Mouse (Mus musculus) kidney, embryonic 16.5 days (tissue): ENCODE results near the gene Rapgefl1. TPM values are rescaled to one million over a fixed set of nuclear protein-coding genes. Genes with fewer than 3 reads are reported as not detected.

Source experiments
- ATAC-seq: fragments of 200-750 bp; cut with Nextera tagmentation; 2 replicates; pipeline ENCODE4 v1.8.0; 2017; ENCODE audit warnings: moderate TSS enrichment; ENCODE audit not compliant: low FRiP score, low TSS enrichment
- H3K27ac ChIP-seq: fragments of 300-500 bp; sonication (generic); 2 replicates; pipeline ENCODE4 v1.5.1; 2014; ENCODE audit warnings: low read length
- H3K27me3 ChIP-seq: fragments of 300-500 bp; sonication (generic); 2 replicates; pipeline ENCODE4 v1.6.1; 2014; ENCODE audit warnings: low read length, control low read depth, mixed read lengths; ENCODE audit not compliant: insufficient read depth
- H3K36me3 ChIP-seq: fragments of 300-500 bp; sonication (generic); 2 replicates; pipeline ENCODE4 v1.6.1; 2014; ENCODE audit warnings: low read length, control low read depth, mixed read lengths; ENCODE audit not compliant: insufficient read depth
- H3K4me1 ChIP-seq: fragments of 300-500 bp; sonication (generic); 2 replicates; pipeline ENCODE4 v1.6.1; 2014; ENCODE audit warnings: low read length, control low read depth, mixed read lengths; ENCODE audit not compliant: insufficient read depth
- H3K4me2 ChIP-seq: fragments of 300-500 bp; sonication (generic); replicated peaks from 2 replicates; pipeline ENCODE4 v1.6.1; 2014; ENCODE audit warnings: low read depth, low read length
- H3K4me3 ChIP-seq: fragments of 300-500 bp; sonication (generic); 2 replicates; pipeline ENCODE4 v1.5.1; 2014; ENCODE audit warnings: mild to moderate bottlenecking, low read length
- H3K9ac ChIP-seq: fragments of 300-500 bp; sonication (generic); replicated peaks from 2 replicates; pipeline ENCODE4 v1.6.1; 2014; ENCODE audit warnings: low read length
- H3K9me3 ChIP-seq: fragments of 300-500 bp; sonication (generic); 2 replicates; pipeline ENCODE4 v1.6.1; 2016; ENCODE audit warnings: low read length, control low read depth
- WGBS: fragments of 180-500 bp; shearing (Covaris S2); extraction: QIAGEN DNeasy Blood & Tissue Kit; methylation state at CpG from one replicate; pipeline ENCODE4 v1.1.7; 2014; 5-methylcytosine and 5-hydroxymethylcytosine counted together
- polyA plus RNA-seq: library from polyadenylated mRNA; unstranded; fragments of >200 nt; fragmentation: Nextera tagmentation; extraction: Ambion mirVana; gene quantifications from 2 replicates; pipeline ENCODE4 v1.2.1, GENCODE M21; 2015

Gene Rapgefl1
- polyA plus RNA-seq, 1 experiment from 2014 or later, result 1.8 TPM

DNA sequence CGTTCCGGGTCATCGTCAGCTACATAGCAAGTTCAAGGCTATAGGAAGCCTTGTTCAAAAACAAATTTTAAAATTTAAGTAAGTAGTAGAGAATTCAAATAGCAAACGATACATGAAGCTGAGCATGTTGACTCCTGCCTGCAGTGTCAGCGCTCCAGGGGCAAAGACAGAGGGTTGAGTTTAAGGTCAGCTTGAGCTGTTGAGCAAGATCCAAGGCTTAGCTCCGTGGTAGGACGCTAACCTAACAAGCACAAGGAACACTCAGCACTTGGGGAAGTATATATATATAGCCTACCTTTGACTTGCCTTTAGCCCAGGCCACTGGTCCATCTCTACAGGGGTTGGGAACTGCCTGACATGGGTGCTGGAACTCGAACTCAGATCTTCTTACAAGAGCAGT, 33.3 kb downstream of the Rapgefl1 start:
- no peak overlapping the region for H3K27ac ChIP-seq
- no peaks in the 10 kb centered on the region for H3K27me3 ChIP-seq
- no peak overlapping the region for H3K4me2 ChIP-seq
- WGBS, result 96% methylated on average over 8 of the region's 8 CpGs
- no peak overlapping the region for H3K4me3 ChIP-seq
- H3K9me3 ChIP-seq, result no peaks in the 10 kb centered on the region
- 0 out of 2 replicates have a peak, but pooled peaks cover under 1% of the 10 kb centered on the region for H3K4me1 ChIP-seq
- peaks cover 42% of the 10 kb centered on the region for H3K36me3 ChIP-seq
- H3K9ac ChIP-seq, result no peak overlapping the region
- no peak for ATAC-seq

DNA sequence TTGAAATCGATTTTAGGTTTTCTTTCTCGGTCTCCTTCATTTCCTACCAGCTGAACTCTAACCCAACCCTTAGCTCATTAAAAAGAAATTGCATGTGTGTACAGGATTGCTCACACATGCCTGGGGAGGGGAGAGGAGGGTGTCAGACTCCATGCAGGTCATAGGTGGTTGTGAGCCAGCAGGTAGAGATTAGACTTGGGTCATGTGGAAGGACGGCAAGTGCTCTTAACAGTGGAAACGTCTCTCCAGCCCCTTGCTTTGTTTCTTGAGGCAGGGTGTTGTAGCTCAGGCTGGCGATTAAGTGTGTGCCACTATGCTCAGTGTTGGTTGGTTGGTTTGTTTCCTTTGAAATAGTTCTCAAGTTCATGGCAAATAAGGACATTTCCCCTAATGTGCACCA, 34.2 kb downstream of the Rapgefl1 start:
- H3K9me3 ChIP-seq, result no peaks in the 10 kb centered on the region
- 84% methylated on average over 5 of the region's 5 CpGs for WGBS
- no peaks in the 10 kb centered on the region for H3K27me3 ChIP-seq
- no peak overlapping the region for H3K9ac ChIP-seq
- ATAC-seq, result no peak
- peaks cover 42% of the 10 kb centered on the region for H3K36me3 ChIP-seq
- H3K4me3 ChIP-seq, result no peak overlapping the region
- no peaks in the 10 kb centered on the region for H3K4me1 ChIP-seq
- no peak overlapping the region for H3K4me2 ChIP-seq
- H3K27ac ChIP-seq, result no peak overlapping the region

DNA sequence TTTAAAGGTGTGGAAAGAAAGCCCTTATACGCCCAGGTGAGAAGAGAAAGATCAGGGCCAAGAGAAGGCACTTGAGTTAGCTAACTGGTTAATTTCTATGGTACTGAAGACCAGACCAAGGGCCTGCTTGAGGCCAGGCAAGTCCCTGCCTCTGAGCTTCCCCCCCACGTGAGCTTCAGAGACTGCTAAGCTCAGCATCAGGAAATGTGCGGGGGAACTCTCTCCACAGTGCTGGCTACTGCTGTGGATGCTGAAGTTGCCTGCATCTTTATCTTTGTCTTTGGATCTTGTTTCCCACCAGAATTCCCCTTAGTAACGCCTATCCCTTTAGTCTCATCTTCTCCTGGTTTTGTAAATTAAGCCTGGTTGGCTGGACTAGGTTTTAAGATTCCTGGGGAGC, 34.8 kb downstream of the Rapgefl1 start:
- H3K4me1 ChIP-seq, result peaks cover under 1% of the 10 kb centered on the region; the same call in 1 of the 2 replicates
- no peaks in the 10 kb centered on the region for H3K27me3 ChIP-seq
- no peak overlapping the region for H3K4me2 ChIP-seq
- no peak overlapping the region for H3K9ac ChIP-seq
- no peaks in the 10 kb centered on the region for H3K9me3 ChIP-seq
- no peak overlapping the region for H3K4me3 ChIP-seq
- 66% methylated on average over 4 of the region's 4 CpGs for WGBS
- no peak for ATAC-seq
- H3K36me3 ChIP-seq, result peaks cover 40% of the 10 kb centered on the region
- H3K27ac ChIP-seq, result no peak overlapping the region

DNA sequence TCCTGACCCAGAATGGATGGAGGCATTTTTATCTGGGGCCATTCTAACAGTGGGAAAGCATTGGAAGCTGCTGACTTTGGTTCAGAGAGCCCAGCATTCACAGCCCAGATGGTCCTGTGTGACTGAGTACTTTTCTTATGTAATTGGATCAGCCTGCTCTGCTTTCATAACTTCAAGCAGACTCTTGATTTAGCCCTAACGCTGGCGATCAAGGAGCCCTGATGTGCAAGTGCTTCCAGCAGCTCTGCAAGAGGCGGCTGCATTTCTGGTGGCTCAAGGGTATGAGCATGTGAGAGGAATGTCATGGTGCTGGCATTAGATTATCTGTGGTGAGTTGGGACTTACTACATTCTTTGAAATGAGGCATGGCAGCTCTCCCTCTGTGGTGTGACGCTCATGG, 35.5 kb downstream of the Rapgefl1 start:
- peaks cover 35% of the 10 kb centered on the region for H3K36me3 ChIP-seq
- H3K27me3 ChIP-seq, result no peaks in the 10 kb centered on the region
- H3K4me2 ChIP-seq, result no peak overlapping the region
- H3K4me1 ChIP-seq, result peaks cover 7% of the 10 kb centered on the region
- no peak overlapping the region for H3K27ac ChIP-seq
- WGBS, result 75% methylated on average over 4 of the region's 4 CpGs
- H3K9ac ChIP-seq, result no peak overlapping the region
- H3K9me3 ChIP-seq, result no peaks in the 10 kb centered on the region
- H3K4me3 ChIP-seq, result no peak overlapping the region
- ATAC-seq, result no peak

DNA sequence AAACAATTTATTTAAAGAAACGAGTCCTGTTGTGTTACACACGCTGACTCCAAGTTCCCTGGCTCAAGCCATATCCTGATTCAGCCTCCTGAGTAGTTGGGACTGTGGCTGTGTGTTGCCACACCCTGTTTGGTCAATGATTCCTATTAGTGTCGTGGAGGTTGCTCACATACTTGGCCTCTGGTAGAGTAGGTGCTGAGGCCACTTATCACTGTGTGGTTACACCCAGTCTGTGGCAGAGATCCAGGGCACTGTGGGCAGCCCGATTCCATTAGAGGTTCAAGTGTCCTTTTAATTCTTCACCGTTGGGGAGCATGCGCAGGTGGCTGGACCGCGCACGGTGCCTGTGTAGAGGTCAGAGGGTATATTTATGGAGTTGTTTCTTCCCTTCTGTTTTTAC, 37.3 kb downstream of the Rapgefl1 start:
- H3K9ac ChIP-seq, result no peak overlapping the region
- H3K36me3 ChIP-seq, result peaks cover 18% of the 10 kb centered on the region
- H3K4me2 ChIP-seq, result no peak overlapping the region
- ATAC-seq, result no peak
- H3K9me3 ChIP-seq, result no peaks in the 10 kb centered on the region
- no peaks in the 10 kb centered on the region for H3K27me3 ChIP-seq
- H3K4me1 ChIP-seq, result peaks cover 8% of the 10 kb centered on the region
- H3K27ac ChIP-seq, result no peak overlapping the region
- WGBS, result 93% methylated on average over 9 of the region's 9 CpGs
- H3K4me3 ChIP-seq, result no peak overlapping the region

DNA sequence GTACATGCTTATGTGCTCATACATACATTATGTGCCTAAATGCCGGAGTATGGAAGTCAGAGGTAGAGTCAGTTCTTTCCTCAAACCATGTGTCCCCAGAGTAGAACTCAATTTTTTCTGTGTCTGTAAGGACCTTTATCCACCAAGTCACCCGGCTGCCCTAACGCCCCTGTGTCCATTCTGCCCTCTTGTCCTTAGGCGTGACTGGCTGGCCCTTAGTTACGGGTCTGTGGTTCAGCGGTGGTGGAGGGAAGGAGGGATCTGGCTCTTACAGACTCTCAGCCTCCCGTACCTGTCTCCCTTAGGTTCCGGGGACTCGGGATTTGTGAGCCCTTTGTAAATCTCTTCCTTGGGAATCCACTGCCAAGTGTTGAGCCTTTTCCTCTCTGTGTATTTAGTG, 40.4 kb downstream of the Rapgefl1 start:
- no peak overlapping the region for H3K9ac ChIP-seq
- no peak for ATAC-seq
- H3K4me1 ChIP-seq, result peaks cover 8% of the 10 kb centered on the region
- peak overlapping the region; percentile 0; the same call in 1 of the 2 replicates for H3K27ac ChIP-seq
- 52% methylated on average over 9 of the region's 9 CpGs for WGBS
- peaks cover 8% of the 10 kb centered on the region; the same call in 1 of the 2 replicates for H3K36me3 ChIP-seq
- H3K4me3 ChIP-seq, result no peak overlapping the region
- H3K27me3 ChIP-seq, result no peaks in the 10 kb centered on the region
- no peak overlapping the region for H3K4me2 ChIP-seq
- no peaks in the 10 kb centered on the region for H3K9me3 ChIP-seq

DNA sequence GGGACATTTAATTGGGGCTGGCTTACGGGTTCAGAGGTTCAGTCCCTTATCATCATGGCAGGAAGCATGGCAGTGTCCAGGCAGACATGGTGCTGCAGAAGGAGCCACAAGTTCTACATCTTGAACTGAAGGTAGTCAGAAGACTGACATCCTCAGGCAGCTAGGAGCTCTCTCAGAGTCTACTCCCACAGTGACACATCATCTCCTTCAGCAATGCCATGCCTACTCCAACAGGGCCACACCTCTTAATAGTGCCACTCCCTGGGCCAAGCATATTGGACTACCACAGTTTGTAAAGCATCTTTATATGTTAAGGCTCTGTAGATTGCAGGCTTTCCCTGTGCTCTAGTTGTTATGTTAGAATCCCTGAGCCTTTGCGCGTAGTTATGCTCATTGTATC, 51.1 kb downstream of the Rapgefl1 start:
- Histone ChIP-seq H3K36me3 (peaks cover 65% of the 10 kb centered on the region), H3K27me3 (no peaks in the 10 kb centered on the region), H3K27ac (no peak overlapping the region), H3K9ac (no peak overlapping the region), H3K4me1 (no peaks in the 10 kb centered on the region), H3K9me3 (no peaks in the 10 kb centered on the region), H3K4me3 (no peak overlapping the region), H3K4me2 (no peak overlapping the region)
- ATAC-seq, result no peak
- 96% methylated on average over 3 of the region's 3 CpGs for WGBS

DNA sequence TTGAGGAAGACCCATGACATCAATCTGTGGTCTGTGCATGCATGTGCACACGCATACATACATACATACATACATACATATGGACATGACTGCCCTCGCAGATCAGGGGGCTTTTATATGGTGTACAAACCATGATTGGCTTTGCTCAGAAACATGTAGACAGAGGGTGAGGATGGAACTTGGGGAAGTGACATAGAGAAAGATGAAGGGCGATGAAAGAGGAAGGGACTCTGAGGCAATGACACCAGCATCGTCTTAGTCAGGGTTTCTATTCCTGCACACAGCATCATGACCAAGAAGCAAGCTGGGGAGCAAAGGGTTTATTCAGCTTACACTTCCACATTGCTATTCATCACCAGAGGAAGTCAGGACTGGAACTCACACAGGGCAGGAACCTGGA, 52.5 kb downstream of the Rapgefl1 start:
- 94% methylated on average over 4 of the region's 4 CpGs for WGBS
- H3K9me3 ChIP-seq, result no peaks in the 10 kb centered on the region
- no peak overlapping the region for H3K9ac ChIP-seq
- H3K27me3 ChIP-seq, result no peaks in the 10 kb centered on the region
- no peak for ATAC-seq
- H3K4me1 ChIP-seq, result no peaks in the 10 kb centered on the region
- no peak overlapping the region for H3K27ac ChIP-seq
- peaks cover 78% of the 10 kb centered on the region for H3K36me3 ChIP-seq
- H3K4me3 ChIP-seq, result no peak overlapping the region
- H3K4me2 ChIP-seq, result no peak overlapping the region

DNA sequence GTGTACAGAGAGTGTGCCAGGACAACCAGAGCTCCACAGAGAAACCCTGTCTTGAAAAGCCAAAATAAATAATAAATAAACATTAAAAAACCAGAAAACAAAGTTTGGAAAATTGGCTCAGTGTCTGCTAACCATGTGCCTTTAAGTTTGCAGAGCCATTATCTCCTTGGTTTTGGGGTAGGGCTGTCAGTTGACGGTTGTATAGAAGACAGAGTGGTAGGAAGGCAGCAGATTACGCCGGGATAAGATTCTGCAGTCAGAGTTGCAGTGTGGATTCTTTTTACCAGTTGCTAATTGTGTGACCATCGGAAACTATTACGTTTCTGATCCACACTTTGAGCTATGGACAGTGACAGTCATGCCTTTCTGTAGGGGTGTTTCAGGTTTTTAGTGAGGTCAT, 53.4 kb downstream of the Rapgefl1 start:
- 91% methylated on average over 5 of the region's 5 CpGs for WGBS

DNA sequence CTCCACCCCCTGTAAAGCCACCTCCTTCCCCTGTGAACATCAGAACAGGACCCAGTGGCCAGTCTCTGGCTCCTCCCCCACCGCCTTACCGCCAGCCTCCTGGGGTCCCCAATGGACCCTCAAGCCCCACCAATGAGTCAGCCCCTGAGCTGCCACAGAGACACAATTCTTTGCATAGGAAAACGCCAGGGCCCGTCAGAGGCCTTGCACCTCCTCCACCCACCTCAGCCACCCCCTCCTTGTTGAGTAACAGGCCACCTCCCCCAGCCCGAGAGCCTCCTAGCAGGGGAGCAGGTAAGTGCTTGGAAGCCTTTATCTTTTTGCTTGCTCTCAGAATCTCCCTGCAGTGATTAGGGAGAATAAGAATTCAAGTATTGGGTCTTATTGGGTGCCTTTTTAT, 55.8 kb downstream of the Rapgefl1 start:
- Histone ChIP-seq H3K4me2 (no peak overlapping the region), H3K4me1 (no peaks in the 10 kb centered on the region), H3K4me3 (no peak overlapping the region), H3K27ac (no peak overlapping the region), H3K9ac (no peak overlapping the region), H3K36me3 (peaks cover 73% of the 10 kb centered on the region), H3K27me3 (no peaks in the 10 kb centered on the region), H3K9me3 (no peaks in the 10 kb centered on the region)
- 62% methylated on average over 5 of the region's 5 CpGs for WGBS
- no peak for ATAC-seq

More for the DNA sequence above, 53.4 kb downstream of the Rapgefl1 start:
- H3K9me3 ChIP-seq, result no peaks in the 10 kb centered on the region
- H3K4me1 ChIP-seq, result no peaks in the 10 kb centered on the region
- no peak overlapping the region for H3K4me2 ChIP-seq
- peaks cover 78% of the 10 kb centered on the region for H3K36me3 ChIP-seq
- no peak for ATAC-seq
- no peak overlapping the region for H3K9ac ChIP-seq
- H3K27me3 ChIP-seq, result no peaks in the 10 kb centered on the region
- H3K27ac ChIP-seq, result no peak overlapping the region
- H3K4me3 ChIP-seq, result no peak overlapping the region
